ENCODE assay signal across 26 mouse cellular contexts in genomic region chr15:79750266-79750665, GRCm38 (mm10).
"Had no signal": no experiment of that assay in that cellular context is flagged by ENCODE, and none has a peak within 500 bp of the region (broad histone marks: within the 10 kb centered on the region; RNA-seq: fewer than 3 reads in every experiment).

No protein-coding gene starts in this region.

- H3K27ac ChIP-seq: forebrain, embryonic 15.5 days; heart, embryonic 13.5 days; heart, embryonic 15.5 days; hindbrain, embryonic 14.5 days; intestine, embryonic 15.5 days; layer of hippocampus, adult 2 months; limb, embryonic 13.5 days; limb, embryonic 15.5 days had no signal

- ATAC-seq: forebrain, embryonic 15.5 days; forebrain, postnatal 0 days; hindbrain, embryonic 16.5 days; inflammation-experienced regulatory T-cells, adult 6 months; intestine, embryonic 15.5 days; intestine, postnatal 0 days had no signal

- H3K4me3 ChIP-seq: forebrain, embryonic 15.5 days; heart, embryonic 13.5 days; heart, embryonic 15.5 days; intestine, embryonic 15.5 days; layer of hippocampus, adult 2 months; limb, embryonic 13.5 days; limb, embryonic 15.5 days had no signal

- H3K27me3 ChIP-seq: forebrain, embryonic 15.5 days; heart, embryonic 13.5 days; heart, embryonic 15.5 days; intestine, embryonic 15.5 days; limb, embryonic 13.5 days; limb, embryonic 15.5 days had no signal

- H3K9ac ChIP-seq: forebrain, embryonic 15.5 days; forebrain, postnatal 0 days; heart, embryonic 13.5 days; heart, embryonic 15.5 days; hindbrain, embryonic 14.5 days; intestine, embryonic 15.5 days; limb, embryonic 13.5 days; limb, embryonic 15.5 days had no signal

- H3K4me1 ChIP-seq: forebrain, embryonic 15.5 days; heart, embryonic 13.5 days; intestine, embryonic 15.5 days had no signal

- H3K36me3 ChIP-seq: forebrain, embryonic 15.5 days; heart, embryonic 13.5 days; heart, embryonic 15.5 days; intestine, embryonic 15.5 days; limb, embryonic 13.5 days; limb, embryonic 15.5 days had no signal

- DNase-seq: forebrain, postnatal 0 days; gastrocnemius, postnatal 10 days; gastrocnemius, postnatal 36 days; heart, adult 18-20 months; heart, postnatal 14 days; heart, postnatal 36 days; kidney, adult 18-20 months; kidney, adult 8-10 months; kidney, postnatal 10 days; kidney, postnatal 25 days; kidney, postnatal 4 days; layer of hippocampus, adult 9-11 months; layer of hippocampus, postnatal 36 days; left cerebral cortex, postnatal 4 days had no signal

- H3K9me3 ChIP-seq: forebrain, embryonic 15.5 days; heart, embryonic 13.5 days; heart, embryonic 15.5 days; intestine, embryonic 15.5 days; limb, embryonic 13.5 days; limb, embryonic 15.5 days had no signal

- H3K4me2 ChIP-seq: forebrain, embryonic 15.5 days; heart, embryonic 11.5 days; heart, embryonic 13.5 days; heart, embryonic 15.5 days; hindbrain, embryonic 14.5 days; intestine, embryonic 15.5 days; limb, embryonic 13.5 days; limb, embryonic 15.5 days had no signal
